Mouse (Mus musculus) ES-Bruce4 (cell line): ENCODE data around the gene Amfr. TPM values are rescaled to one million over a fixed set of nuclear protein-coding genes. Genes with fewer than 3 reads are reported as not detected.

Experiments used
- H3K27ac ChIP-seq: 2 replicates; pipeline ENCODE4 v1.5.1; 2012; ENCODE audit warnings: low read length, inconsistent platforms; ENCODE audit not compliant: insufficient read depth
- H3K27me3 ChIP-seq: 2 replicates; pipeline ENCODE4 v1.6.1; 2012; ENCODE audit warnings: mild to moderate bottlenecking, low read length, inconsistent platforms; ENCODE audit not compliant: control insufficient read depth, poor library complexity, insufficient read depth, severe bottlenecking
- H3K36me3 ChIP-seq: 2 replicates; pipeline ENCODE4 v1.6.1; 2012; ENCODE audit warnings: inconsistent platforms, mild to moderate bottlenecking, low read length, moderate library complexity; ENCODE audit not compliant: control insufficient read depth, poor library complexity, insufficient read depth, severe bottlenecking
- H3K4me1 ChIP-seq: one replicate; pipeline ENCODE4 v1.8.1; 2011; ENCODE audit warnings: low read length; ENCODE audit not compliant: control insufficient read depth, insufficient read depth
- H3K4me3 ChIP-seq: 2 replicates; pipeline ENCODE4 v1.5.1; 2011; ENCODE audit warnings: low read depth, mild to moderate bottlenecking, low read length
- H3K9ac ChIP-seq: 2 replicates; pipeline ENCODE4 v1.6.1; 2012; ENCODE audit warnings: low read depth, mild to moderate bottlenecking, inconsistent platforms; ENCODE audit not compliant: poor library complexity, severe bottlenecking
- H3K9me3 ChIP-seq: replicated peaks from 2 replicates; pipeline ENCODE4 v1.6.1; 2012; ENCODE audit warnings: mild to moderate bottlenecking, low read length, inconsistent platforms; ENCODE audit not compliant: control insufficient read depth, poor library complexity, insufficient read depth, severe bottlenecking
- CTCF ChIP-seq: IDR thresholded peaks from one replicate; pipeline ENCODE4 v1.8.1; 2011; ENCODE audit warnings: low read depth, low read length
- EP300 ChIP-seq: IDR thresholded peaks from 2 replicates; pipeline ENCODE4 v1.6.1; 2011; ENCODE audit warnings: low read depth, low read length; ENCODE audit not compliant: insufficient read depth
- POLR2A ChIP-seq: IDR thresholded peaks from one replicate; pipeline ENCODE4 v1.8.1; 2011; ENCODE audit warnings: low read length; ENCODE audit not compliant: insufficient read depth
- polyA plus RNA-seq: library from polyadenylated mRNA; stranded (reverse); fragments of >200 nt; gene quantifications from 2 replicates; pipeline ENCODE4 v1.2.4, GENCODE M21; 2011; ENCODE audit warnings: low read depth; ENCODE audit not compliant: missing spikeins, insufficient read depth, insufficient read length

The Amfr gene
- 28.6 and 33.5 TPM in 2 replicates for polyA plus RNA-seq

- Histone ChIP-seq H3K36me3 (no peaks in the 10 kb centered on the region), H3K4me3 (peak within 1 kb of the TSS; percentile 94), H3K9ac (peak within 1 kb of the TSS; percentile 94), H3K9me3 (no peaks in the 10 kb centered on the region), H3K27me3 (peaks cover 2% of the 10 kb centered on the region), H3K4me1 (peaks cover 2% of the 10 kb centered on the region), H3K27ac (no peak within 1 kb of the TSS)
- no peak for TF ChIP-seq EP300
Measured at GRCm38 (mm10) chr8:94012013-94012951, at the start of gene Amfr. Gene Amfr, minus strand, starts transcription at chr8:94012842.

- Histone ChIP-seq H3K36me3 (peaks cover 22% of the 10 kb centered on the region), H3K4me3 (no peak overlapping the region), H3K9me3 (no peaks in the 10 kb centered on the region), H3K27ac (no peak overlapping the region), H3K4me1 (no peaks in the 10 kb centered on the region), H3K27me3 (no peaks in the 10 kb centered on the region), H3K9ac (no peak overlapping the region)
- no peak for TF ChIP-seq CTCF
- TF ChIP-seq EP300: no peak
- no peak for TF ChIP-seq POLR2A
Measured at GRCm38 (mm10) chr8:94057157-94057854, 44.7 kb upstream of the Amfr start.

GRCm38 (mm10) chr8:94052696-94053095 is 40.1 kb upstream of the Amfr start:
- Histone ChIP-seq H3K9me3 (no peaks in the 10 kb centered on the region), H3K27ac (no peak overlapping the region), H3K4me1 (no peaks in the 10 kb centered on the region), H3K27me3 (no peaks in the 10 kb centered on the region), H3K9ac (no peak overlapping the region), H3K36me3 (peaks cover 25% of the 10 kb centered on the region), H3K4me3 (no peak overlapping the region)
- no peak for TF ChIP-seq CTCF
- no peak for TF ChIP-seq POLR2A
- TF ChIP-seq EP300: no peak

- Histone ChIP-seq H3K9me3 (no peaks in the 10 kb centered on the region), H3K27ac (no peak overlapping the region), H3K4me1 (no peaks in the 10 kb centered on the region), H3K36me3 (peaks cover 10% of the 10 kb centered on the region), H3K9ac (no peak overlapping the region), H3K4me3 (no peak overlapping the region), H3K27me3 (no peaks in the 10 kb centered on the region)
- TF ChIP-seq CTCF: no peak
- no peak for TF ChIP-seq EP300
- no peak for TF ChIP-seq POLR2A
Measured at GRCm38 (mm10) chr8:94047845-94048244, 35.2 kb upstream of the Amfr start.

GRCm38 (mm10) chr8:94037806-94038205 is 25.2 kb upstream of the Amfr start:
- no peaks in the 10 kb centered on the region for H3K9me3 ChIP-seq
- H3K27ac ChIP-seq: no peak overlapping the region
- peaks cover 10% of the 10 kb centered on the region for H3K36me3 ChIP-seq
- H3K4me3 ChIP-seq: peak overlapping the region; percentile 77
- H3K27me3 ChIP-seq: no peaks in the 10 kb centered on the region
- H3K9ac ChIP-seq: peak overlapping the region; percentile 41
- peaks cover 1% of the 10 kb centered on the region for H3K4me1 ChIP-seq
- TF ChIP-seq CTCF (no peak), EP300 (no peak), POLR2A (no peak)
